Mouse (Mus musculus): ENCODE measurements around the gene Ube2cbp.

GRCm38 (mm10) chr9:86388538-86388937 lies 76.2 kb downstream of the Ube2cbp start:
- no peak for TF ChIP-seq POLR2A (IDR thresholded peaks at IDR 0.05; ENCODE audit: low read depth, low read length)
- no peak for TF ChIP-seq CTCF (conservative IDR thresholded peaks at IDR 0.05 in 1 of 2, IDR thresholded peaks at IDR 0.05 in 1 of 2; ENCODE audit: low read depth in 2 of 2, low read length in 2 of 2)
- no peak for TF ChIP-seq RCOR1 (conservative IDR thresholded peaks at IDR 0.05; ENCODE audit: low read depth, low read length)
- TF ChIP-seq E2F4 (IDR thresholded peaks at IDR 0.05; ENCODE audit: insufficient replicate concordance, low read depth, low read length) = no peak
- TF ChIP-seq EP300 (IDR thresholded peaks at IDR 0.05; ENCODE audit: low read length) = no peak
- no peak for TF ChIP-seq SMC3 (IDR thresholded peaks at IDR 0.05; ENCODE audit: low read depth, low read length)
- no peak for TF ChIP-seq MYC (IDR thresholded peaks at IDR 0.05; ENCODE audit: low read depth, low read length)
- TF ChIP-seq UBTF (IDR thresholded peaks at IDR 0.05; ENCODE audit: low read depth, low read length) = no peak
- no peak for TF ChIP-seq TCF12 (IDR thresholded peaks at IDR 0.05; ENCODE audit: low read depth, low read length)

All from CH12.LX (cell line).